Mouse (Mus musculus): ENCODE results near the gene AW551984. TPM values are rescaled to one million over a fixed set of nuclear protein-coding genes. Genes with fewer than 3 reads are reported as not detected.

The AW551984 gene
- total RNA-seq (2021), result 10 to 100 TPM; 21.2 to 46.8 TPM

GRCm38 (mm10) chr9:39603999-39604453 is at the start of gene AW551984:
Gene AW551984, minus strand, starts transcription at chr9:39604403.
- intact Hi-C loops (cut with DNase I), result no loop called here
- peak; percentile 0 for DNase-seq

- DNase-seq, result no peak
- intact Hi-C loops (cut with DNase I), result no loop called here
These were observed 43.2 kb upstream of the AW551984 start for GRCm38 (mm10) chr9:39647382-39647781.

GRCm38 (mm10) chr9:39644785-39645184 is 40.6 kb upstream of the AW551984 start, which contains the start of gene Olfr961:
Gene Olfr961, plus strand, starts transcription at chr9:39645085.
- DNase-seq, result no peak
- intact Hi-C loops (cut with DNase I), result no loop called here

- intact Hi-C loops (cut with DNase I), result no loop called here
- DNase-seq, result no peak
These were observed 29.9 kb upstream of the AW551984 start for GRCm38 (mm10) chr9:39633913-39634594.

GRCm38 (mm10) chr9:39629069-39629468 is 24.9 kb upstream of the AW551984 start:
- intact Hi-C loops (cut with DNase I), result no loop called here
- DNase-seq, result no peak

GRCm38 (mm10) chr9:39624711-39625110 is 20.5 kb upstream of the AW551984 start:
- intact Hi-C loops (cut with DNase I), result no loop called here
- DNase-seq, result no peak

GRCm38 (mm10) chr9:39623783-39624182 is 19.6 kb upstream of the AW551984 start:
- intact Hi-C loops (cut with DNase I), result no loop called here
- no peak for DNase-seq

GRCm38 (mm10) chr9:39621073-39621472 is 16.9 kb upstream of the AW551984 start, which contains the start of gene Olfr960:
Gene Olfr960, plus strand, starts transcription at chr9:39621373.
- no peak for DNase-seq
- intact Hi-C loops (cut with DNase I), result no loop called here

GRCm38 (mm10) chr9:39611953-39612352 is 7.8 kb upstream of the AW551984 start:
- peak; percentile 17 for DNase-seq
- intact Hi-C loops (cut with DNase I), result no loop called here

GRCm38 (mm10) chr9:39610355-39610754 is 6.2 kb upstream of the AW551984 start, which contains the start of gene Olfr148:
Gene Olfr148, plus strand, starts transcription at chr9:39610655.
- DNase-seq, result no peak
- intact Hi-C loops (cut with DNase I), result no loop called here

- intact Hi-C loops (cut with DNase I), result loop anchor here (5.0 kb wide), 1 partner anchor 96 kb away; no protein-coding TSS in a partner anchor
- DNase-seq, result no peak
These were observed 4.3 kb upstream of the AW551984 start for GRCm38 (mm10) chr9:39608497-39608896.

GRCm38 (mm10) chr9:39603333-39603845 is 814 bp downstream of the AW551984 start:
- DNase-seq, result peak; percentile 4
- intact Hi-C loops (cut with DNase I), result no loop called here

GRCm38 (mm10) chr9:39602536-39603332 is 1.5 kb downstream of the AW551984 start:
- intact Hi-C loops (cut with DNase I), result no loop called here
- DNase-seq, result peak; percentile 20

GRCm38 (mm10) chr9:39577050-39577449 is 27.2 kb downstream of the AW551984 start:
- DNase-seq, result no peak
- intact Hi-C loops (cut with DNase I), result no loop called here

- DNase-seq, result no peak
- intact Hi-C loops (cut with DNase I), result no loop called here
These were observed 28.7 kb downstream of the AW551984 start, which contains the start of gene Olfr959 for GRCm38 (mm10) chr9:39575469-39575868. Gene Olfr959, minus strand, starts transcription at chr9:39575569.

- no peak for DNase-seq
- intact Hi-C loops (cut with DNase I), result no loop called here
These were observed 45.9 kb downstream of the AW551984 start for GRCm38 (mm10) chr9:39558349-39558647.

GRCm38 (mm10) chr9:39557529-39558348 is 46.5 kb downstream of the AW551984 start:
- no peak for DNase-seq
- intact Hi-C loops (cut with DNase I), result no loop called here

GRCm38 (mm10) chr9:39553946-39554345 is 50.3 kb downstream of the AW551984 start, which contains the start of gene Olfr958:
Gene Olfr958, minus strand, starts transcription at chr9:39554054.
- intact Hi-C loops (cut with DNase I), result no loop called here
- DNase-seq, result peak; percentile 41

GRCm38 (mm10) chr9:39550806-39551205 is 53.4 kb downstream of the AW551984 start:
- intact Hi-C loops (cut with DNase I), result no loop called here
- DNase-seq, result no peak

All from left cerebral cortex, postnatal 4 days (tissue).